Mouse (Mus musculus): ENCODE results near the gene Bmp7.

The Bmp7 gene

DNA sequence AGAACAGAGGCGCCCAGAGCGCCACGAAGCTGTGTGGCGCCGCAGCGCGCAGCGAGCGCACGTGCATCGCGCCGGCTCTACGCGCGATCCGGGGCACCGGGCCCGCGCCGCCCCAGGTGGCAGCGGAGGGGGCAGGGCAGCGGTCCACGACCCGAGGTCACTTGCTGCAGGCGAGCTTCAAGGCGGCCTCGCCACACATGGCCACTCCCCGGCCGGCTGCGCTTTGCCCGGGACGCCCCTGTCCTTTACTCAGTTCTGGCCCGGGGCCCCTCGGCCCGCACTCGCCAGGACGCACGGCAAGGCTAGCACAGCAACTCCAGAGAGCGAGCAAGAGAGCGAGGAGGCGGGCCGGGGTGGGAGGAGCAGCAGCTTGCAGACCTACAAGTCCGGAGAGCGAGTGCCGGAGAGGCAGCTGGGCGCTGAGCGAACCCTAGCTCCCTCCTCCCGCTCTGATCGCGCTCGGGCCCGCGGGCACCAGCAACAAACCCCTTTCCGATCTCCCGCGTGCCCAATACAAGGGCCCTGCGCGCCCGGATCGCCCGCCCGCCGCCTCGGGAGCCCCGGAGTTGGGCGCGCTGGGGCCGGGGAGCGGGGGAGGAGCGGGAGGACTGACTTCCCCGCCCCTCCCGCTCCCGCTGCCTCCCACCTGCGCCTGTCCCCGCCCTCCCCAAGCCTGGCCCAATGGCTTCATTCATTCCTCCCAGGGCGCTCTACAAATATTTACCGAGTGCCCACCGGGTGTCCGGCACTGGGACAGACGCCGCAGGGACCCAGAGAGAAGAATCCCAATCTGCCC is at the start of gene Bmp7:
TSS of gene Bmp7 (minus strand) at position 319 of the 796 bp plus-strand sequence.
- peak in 1 of 2 experiments; percentile 14 for DNase-seq (ENCODE audit: low spot score in 2 of 2)

DNA sequence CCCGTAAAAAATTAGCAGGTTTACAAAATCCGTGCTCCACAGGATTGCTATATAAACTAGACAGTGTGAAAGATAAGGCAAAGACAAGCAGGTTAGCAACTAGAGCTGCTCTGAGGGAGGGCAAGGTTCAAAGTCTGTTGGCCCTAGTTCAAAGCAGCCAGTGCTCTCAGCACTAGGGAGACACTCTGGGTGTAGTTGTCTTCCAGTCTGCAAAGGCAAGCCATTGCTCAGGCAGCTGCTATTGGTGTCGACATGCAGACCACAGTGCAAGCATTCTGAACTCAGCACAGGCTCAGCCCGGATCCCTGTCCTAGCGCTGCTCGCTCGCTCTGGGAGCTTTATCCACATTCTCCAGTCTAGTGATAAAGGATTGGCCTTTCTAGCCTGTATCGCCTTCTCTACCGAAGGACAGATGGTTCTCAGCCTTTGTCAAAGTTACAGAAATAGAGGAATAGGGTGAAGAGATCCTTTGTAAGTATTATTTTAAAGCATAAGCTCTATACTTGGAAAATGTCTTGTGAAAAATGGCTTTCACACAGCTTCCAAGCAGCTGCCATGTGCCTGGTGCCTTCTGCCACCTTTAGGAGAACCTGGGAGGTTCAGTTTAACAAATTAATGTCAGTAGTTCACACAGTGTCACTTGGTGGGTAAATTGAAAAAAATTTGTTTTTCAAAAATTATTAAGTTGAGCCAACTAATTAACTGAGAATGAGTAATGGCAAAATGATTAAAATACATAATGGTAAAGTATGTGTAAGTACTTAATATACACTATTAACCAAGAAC is 42.8 kb upstream of the Bmp7 start:
- DNase-seq (ENCODE audit: low spot score in 2 of 2), result no peak

GRCm38 (mm10) chr2:172979666-172980345 is 39.7 kb upstream of the Bmp7 start:
- DNase-seq (ENCODE audit: low spot score in 2 of 2), result no peak

DNA sequence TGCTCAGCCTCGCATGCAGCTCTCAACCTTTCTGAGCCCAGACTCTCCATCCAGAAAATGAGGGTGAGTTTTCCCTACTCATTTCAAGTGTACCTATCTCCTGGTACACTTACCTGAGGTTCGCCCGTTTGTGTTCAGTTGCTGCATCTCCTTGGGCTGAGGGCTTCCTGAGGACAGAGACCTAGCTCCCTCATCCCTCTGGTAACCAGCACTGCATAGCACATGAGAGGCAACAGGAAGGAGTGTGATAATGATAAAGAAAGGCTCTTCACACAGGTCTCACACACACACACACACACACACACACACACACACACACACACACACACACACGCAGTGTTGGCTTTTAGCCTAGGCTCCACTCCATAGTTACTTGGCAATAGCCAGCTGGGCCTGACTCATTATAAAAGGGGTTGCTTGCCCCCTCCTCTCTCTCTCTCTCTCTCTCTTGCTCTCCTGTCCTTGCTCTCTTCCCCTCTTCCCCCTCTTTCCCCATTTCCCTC is 38.1 kb upstream of the Bmp7 start:
- no peak for DNase-seq (ENCODE audit: low spot score in 2 of 2)

DNA sequence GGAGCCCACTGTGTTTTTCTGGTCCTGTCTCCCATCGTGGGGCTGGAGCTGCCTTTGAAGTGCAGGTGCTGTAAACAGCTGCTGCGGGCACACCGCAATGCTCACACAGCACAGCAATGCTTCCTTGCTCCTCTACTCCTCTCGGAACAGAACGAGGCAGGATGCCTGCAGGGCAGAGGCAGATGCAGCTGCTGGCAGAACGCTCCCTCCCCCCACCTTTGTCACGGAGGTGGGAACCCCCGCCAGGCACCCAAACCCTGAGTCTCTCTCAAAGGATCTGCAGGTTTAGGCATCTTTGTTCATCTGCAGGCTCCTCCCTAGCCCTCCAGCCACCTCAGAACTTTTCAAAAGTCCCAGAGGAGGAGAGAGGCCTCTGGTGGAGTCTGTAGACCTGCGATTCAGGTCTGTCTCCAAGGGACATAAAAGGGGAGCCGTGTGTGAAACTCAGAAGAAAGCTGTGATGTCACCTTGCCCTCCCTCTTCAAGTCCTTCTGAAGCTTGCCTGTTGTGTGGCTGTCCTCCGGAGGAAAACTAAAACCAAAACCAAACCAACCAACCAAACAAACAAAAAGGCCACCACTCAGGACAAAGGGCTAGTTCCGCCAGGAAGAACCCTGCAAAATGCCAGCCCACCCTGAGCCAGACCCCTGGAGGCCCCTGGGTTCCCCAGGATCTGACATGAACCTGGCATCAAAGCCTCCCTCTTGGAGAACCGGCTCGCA is 37.4 kb upstream of the Bmp7 start, which contains the start of gene Spo11:
TSS of gene Spo11 (plus strand) at position 292 of the 722 bp plus-strand sequence.
- DNase-seq (ENCODE audit: low spot score in 2 of 2), result no peak

DNA sequence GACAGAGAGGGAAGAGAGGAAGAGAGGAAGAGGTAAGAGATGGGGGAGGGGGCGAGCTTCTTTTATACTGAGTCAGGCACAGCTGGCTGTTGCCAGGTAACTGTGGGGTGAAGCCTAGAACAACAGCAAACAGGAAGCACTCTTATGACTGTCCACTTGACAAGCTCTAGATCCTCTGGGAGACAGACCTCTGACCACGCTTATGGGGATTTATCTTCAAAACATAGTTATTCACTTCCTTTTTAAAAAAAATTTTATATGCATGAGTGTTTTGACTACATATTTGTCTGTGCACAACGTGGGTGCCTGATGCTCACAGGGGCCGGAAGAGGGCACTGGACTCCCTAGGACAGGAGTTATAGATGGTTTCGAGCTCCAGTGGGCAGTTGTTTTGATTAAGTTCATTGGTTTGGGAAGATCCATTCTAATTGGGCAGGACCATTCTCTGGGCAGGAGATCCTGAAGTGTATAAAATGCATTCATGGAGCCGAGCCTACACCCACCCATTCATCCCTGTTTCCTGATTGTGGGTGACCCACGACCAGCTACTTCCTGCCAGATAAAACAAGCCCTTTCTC is 36.6 kb upstream of the Bmp7 start:
- no peak for DNase-seq (ENCODE audit: low spot score in 2 of 2)

DNA sequence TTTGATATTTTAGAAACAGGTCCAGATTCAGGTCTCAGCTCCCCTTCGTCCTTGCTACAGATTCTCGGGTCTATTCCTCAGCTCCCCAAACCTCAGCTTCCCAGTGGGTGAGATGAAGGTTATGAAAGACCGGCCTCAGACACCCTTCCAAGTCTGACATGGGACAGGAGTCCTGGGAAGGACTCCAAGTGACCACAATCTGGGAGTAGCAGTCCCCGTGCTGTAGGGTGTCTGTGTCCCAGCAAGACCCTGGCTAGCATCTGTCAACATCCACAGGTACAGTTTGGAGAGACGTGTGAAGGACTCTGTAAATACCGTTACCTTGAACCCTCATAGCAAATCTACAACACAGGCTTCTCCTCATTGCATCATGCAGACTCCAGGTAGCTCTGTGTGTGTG is 35.0 kb upstream of the Bmp7 start:
- DNase-seq (ENCODE audit: low spot score in 2 of 2), result peak; percentile 12 to 16

- no peak for DNase-seq (ENCODE audit: low spot score in 2 of 2)
Measured at GRCm38 (mm10) chr2:172974701-172975100, 34.6 kb upstream of the Bmp7 start.

DNA sequence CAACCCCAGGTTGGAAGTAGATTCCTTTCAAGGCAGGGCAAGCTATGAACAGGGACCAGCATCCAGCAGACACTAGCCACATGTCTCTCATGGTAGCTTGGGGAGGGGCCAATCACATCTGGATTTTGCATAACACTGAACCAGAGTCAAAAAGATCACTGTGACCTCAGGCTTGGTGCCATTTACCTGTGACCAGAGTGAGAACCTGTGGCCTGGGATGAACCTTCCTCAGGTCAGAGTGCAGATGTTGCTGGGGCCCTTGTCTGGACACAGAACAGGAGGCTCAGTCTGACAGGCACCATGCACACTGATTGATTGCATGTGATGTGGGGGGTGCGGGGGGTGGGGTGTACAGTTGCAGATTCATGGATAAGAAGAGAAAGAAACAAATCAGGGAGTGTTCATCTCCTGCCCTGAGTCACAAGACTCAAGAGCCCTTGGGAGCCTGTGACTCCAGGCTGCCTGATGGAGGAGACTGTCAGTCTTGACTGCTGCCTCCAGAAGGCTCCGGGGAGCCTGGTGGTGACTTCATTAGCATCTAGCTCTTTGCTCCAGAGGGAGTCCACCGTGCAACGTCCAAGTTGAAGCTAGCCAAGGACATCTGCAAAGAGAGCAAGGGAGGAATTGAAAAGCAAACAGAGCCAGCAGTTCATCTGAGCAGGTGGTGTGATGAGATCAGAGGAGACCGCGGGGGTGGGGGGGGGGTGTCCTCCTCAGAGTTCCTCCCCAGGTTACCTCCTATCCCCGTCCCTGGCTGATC is 33.9 kb upstream of the Bmp7 start:
- no peak for DNase-seq (ENCODE audit: low spot score in 2 of 2)

GRCm38 (mm10) chr2:172971865-172972264 is 31.7 kb upstream of the Bmp7 start:
- no peak for DNase-seq (ENCODE audit: low spot score in 2 of 2)

DNA sequence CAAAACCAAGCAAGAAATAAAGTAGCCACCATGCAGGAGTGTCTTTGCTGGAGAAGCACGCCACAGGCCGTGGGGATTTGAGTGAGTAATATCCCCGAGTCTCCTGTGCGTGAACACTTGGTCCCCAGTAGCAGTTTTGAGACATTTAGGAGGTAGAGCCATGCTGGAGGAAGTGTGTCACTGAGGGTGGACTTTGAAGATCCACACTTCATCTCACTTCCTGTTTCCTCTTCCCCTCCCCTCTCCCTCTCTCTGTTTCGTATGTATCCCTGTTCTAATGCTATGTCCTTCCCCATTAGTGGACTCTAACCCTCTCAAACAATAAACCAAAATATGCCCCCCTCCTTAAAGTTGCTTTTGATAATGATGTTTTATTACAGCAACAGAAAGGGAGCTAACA is 26.4 kb upstream of the Bmp7 start:
- DNase-seq (ENCODE audit: low spot score in 2 of 2), result no peak

GRCm38 (mm10) chr2:172965249-172965648 is 25.1 kb upstream of the Bmp7 start:
- no peak for DNase-seq (ENCODE audit: low spot score in 2 of 2)

DNA sequence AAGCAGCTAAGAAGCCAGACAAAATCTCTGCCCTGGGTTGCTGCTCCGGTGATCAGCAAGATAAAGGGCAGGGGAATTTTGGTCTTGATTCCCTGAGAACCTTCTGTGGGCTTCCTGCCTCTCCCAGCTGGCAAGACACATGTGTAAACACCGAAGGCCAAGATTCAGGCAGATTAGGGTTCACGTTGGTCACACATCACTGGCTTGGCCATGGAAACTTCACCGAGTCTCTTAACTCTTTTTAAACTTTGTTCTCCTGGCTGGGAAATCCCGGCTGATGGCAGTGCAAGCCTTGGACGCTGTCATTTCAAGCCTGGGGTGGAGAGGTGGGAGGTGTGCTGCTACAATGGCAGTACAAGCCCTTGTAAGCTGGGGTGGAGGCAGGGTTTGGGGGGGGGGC is 21.1 kb upstream of the Bmp7 start:
- DNase-seq (ENCODE audit: low spot score in 2 of 2), result no peak

DNA sequence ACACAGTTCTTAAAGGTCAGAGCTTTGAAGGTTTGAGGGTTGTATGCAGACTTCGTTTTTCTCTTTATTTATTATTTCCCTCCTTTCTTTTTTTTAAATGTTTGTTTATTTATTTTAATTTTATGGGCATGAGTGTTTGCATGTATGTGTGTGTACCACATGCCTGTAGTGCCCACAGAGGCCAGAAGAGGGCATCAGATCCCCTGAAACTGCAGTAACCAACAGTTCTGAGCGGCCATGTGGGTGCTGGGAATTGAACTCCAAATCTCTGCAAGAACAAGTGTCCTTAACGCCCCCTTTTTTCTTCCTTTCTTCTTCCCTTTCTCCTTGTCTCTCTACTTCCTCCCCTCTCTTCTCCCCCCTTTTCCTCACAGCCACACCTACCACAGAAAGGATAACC is 20.2 kb upstream of the Bmp7 start:
- DNase-seq (ENCODE audit: low spot score in 2 of 2), result no peak

- DNase-seq (ENCODE audit: low spot score in 2 of 2), result no peak
Measured at GRCm38 (mm10) chr2:172959006-172959768, 19.1 kb upstream of the Bmp7 start.

GRCm38 (mm10) chr2:172958579-172958978 is 18.5 kb upstream of the Bmp7 start:
- DNase-seq (ENCODE audit: low spot score in 2 of 2), result no peak

- DNase-seq (ENCODE audit: low spot score in 2 of 2), result no peak
Measured at GRCm38 (mm10) chr2:172951976-172952375, 11.9 kb upstream of the Bmp7 start.

GRCm38 (mm10) chr2:172950722-172951121 is 10.6 kb upstream of the Bmp7 start:
- DNase-seq (ENCODE audit: low spot score in 2 of 2), result no peak

- DNase-seq (ENCODE audit: low spot score in 2 of 2), result no peak
Measured at GRCm38 (mm10) chr2:172950119-172950676, 10.1 kb upstream of the Bmp7 start.
